Mouse (Mus musculus): Measurements from ENCODE around the gene Orm3.

Gene Orm3

DNA sequence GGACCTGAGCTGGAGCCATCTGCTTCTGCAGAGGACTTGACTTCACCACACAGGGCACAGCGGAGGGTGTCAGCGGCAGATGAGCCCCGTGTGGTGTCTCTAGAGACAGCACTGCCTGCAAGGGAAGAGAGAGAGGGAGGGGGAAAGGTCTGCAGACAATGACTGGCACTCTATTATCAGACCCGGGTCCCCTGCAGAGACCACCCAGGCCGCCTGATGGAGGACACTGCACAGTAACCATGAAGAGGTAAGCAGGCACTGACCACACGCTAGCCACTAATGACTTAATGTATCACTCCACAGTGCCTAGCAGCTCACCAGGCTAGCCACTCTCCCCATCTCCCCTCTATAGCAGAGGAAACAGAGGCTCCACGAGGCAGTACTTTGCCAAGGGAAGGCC is 14.9 kb downstream of the Orm3 start:
- no peak for DNase-seq (ENCODE audit: low spot score)

DNA sequence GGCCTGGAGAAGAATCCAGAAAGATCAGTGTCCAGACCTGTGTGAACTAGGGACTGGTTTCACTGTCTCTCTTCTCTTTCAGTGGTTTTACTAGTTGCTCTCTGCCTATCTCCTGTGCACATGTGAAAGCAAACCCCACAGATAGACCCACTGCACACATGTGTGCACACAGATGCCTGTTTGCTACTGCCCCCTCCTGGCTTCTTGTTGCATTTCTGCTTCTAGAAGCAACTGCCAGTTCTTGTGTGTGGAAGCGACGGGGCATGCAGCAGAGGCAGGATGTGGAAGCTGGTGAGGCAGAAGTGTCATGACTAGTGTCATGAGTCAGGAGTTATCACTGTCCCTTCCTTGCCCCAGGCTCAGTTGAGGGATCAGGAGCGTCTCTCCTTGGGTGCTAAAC is 15.9 kb downstream of the Orm3 start:
- DNase-seq (ENCODE audit: low spot score), result peak; percentile 49

DNA sequence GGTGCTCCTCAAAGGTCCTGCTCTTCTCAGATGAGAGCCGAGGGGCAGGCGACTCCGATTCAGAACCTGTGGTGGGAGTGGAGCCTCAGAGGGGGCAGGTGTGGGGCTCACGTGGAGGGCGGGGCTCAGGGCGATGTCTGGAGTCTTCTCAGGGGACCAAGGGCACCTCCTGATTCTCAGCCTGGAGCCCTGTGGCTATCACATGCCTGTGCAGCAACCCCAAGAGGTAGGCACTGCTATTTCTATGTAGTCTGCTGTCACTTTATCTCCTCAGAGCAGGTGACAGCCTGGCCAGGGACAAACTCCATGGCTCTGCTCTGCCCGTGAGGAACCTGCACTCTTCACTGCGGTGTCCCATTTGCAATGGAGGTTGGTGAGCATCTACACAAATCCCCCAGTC is 17.4 kb downstream of the Orm3 start:
- no peak for DNase-seq (ENCODE audit: low spot score)

DNA sequence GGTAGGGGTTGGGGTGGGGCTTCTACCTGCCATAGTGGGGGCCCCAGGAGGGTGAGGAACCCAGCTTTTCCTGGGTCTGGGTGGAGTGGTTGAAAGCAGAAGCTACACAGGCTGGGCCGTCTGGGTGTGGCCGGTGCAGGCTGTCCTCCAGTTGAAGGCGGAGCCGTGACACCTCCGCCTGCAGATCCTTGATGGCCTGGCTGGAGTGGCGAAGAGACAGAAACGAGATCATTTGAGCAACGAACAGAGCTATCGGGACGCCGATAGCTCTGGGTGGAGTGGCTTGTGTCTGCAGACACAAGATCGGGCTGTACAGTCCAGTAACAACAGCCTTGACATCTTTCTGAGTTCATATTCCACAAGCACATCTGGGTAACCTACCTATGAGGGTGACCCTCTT is 18.4 kb downstream of the Orm3 start:
- no peak for DNase-seq (ENCODE audit: low spot score)

DNA sequence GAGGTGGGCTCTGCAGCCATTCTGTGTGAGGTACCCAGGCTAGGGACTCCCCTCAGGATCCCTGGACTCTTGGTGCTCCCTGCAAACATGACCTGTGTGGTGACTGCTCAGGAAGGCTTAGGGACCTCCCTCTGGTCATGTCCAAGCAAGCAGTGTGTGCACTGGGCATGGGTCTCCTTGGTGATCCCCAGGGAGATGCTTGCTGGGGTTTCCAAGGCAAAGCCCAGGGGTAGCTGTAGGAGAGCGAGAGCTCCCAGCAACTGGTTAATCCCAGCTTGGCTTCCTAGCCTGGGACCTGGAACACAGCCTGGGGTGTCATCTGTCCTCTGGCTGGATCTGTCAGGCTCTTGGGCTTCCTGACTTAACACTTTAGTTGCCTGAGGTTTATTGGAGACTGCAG is 19.4 kb downstream of the Orm3 start:
- DNase-seq (ENCODE audit: low spot score), result peak; percentile 55

DNA sequence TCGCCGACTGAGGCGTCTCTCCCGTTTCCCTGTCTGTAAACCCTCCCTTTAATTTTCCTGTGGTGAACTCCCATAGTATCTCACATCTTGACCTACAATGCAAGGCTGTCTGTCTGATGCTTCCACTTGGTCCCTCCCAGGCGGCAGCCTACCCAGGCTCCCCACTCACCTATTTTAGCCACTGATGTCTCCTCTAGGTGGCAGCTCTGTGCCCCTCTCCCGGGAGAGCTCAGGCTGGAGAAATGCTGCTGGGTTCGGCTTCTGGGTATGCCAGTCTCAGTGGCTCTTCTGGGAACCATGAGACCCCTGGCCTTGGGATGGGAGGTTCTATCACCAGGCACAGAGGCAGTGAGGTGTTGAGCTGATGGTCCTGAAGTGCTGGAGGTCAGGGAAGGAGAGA is 21.5 kb downstream of the Orm3 start:
- DNase-seq (ENCODE audit: low spot score), result no peak

DNA sequence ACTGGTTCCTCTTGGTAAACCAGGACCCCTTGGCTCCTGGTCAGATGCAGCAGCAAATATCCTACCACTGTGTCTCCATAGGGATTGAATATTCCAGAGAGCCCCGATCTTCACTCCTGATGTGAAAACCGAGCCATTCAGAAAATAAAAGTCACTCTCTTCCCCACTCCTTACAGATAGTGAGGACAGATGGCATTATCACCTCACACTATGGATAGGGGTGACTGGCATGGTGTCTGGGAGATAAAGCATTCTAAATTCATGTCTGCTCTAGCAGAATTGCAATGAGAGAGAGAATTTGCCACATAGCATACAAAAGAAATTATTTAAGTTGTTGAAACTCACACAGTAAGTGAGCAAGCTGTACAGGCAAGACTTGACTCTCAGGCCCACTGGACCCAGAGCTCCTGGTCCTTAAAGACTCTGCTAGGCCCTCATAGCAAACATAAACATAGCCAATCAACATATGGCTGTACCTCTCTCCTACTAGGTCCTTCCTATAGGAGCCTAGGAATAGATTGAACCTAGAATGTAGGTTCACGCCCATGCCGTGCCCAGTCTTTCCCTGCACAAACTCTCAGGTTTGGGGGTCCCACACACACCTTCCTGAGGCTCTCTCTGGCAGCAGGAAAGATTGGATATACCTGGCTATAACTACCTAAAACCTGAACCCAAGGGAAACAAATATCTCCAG is 26.9 kb downstream of the Orm3 start:
- no peak for DNase-seq (ENCODE audit: low spot score)

DNA sequence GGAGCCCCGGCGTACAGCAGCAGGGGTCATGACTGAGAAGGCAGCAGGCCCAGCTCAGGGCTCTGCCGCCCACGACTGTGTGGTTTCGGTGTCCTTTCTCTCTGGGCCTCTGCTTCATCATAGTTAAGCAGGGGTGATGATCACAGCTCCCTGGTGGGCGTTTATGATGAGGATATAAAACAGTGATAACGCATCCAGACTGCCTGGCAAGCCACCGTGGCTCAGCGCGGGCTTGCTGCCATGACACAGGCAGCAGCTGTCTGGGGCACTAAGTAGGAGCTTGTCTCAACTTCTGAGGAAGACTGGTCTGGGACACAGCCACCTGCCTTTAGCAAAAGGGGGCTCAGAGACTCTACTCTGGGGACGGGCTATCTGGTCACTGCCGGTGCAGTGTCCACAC is 27.5 kb downstream of the Orm3 start:
- DNase-seq (ENCODE audit: low spot score), result no peak

DNA sequence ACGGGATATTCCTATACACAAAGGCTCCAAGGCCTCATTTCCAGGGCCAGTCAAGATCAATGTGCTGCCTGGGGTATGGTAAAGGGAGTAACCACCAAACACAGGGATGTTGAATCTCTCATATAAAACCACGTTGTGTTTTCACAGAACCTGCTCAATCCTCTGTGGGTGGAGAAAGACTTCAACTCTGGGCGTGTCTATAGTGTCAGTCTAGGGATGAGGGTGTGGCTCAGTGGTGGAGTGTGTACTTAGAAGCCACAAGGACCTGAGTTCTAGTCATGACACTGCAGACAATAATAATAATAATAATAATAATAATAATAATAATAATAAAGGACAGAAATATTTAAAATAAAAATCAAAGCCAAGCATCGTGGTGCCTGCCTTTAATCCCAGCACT is 28.3 kb downstream of the Orm3 start:
- no peak for DNase-seq (ENCODE audit: low spot score)

DNA sequence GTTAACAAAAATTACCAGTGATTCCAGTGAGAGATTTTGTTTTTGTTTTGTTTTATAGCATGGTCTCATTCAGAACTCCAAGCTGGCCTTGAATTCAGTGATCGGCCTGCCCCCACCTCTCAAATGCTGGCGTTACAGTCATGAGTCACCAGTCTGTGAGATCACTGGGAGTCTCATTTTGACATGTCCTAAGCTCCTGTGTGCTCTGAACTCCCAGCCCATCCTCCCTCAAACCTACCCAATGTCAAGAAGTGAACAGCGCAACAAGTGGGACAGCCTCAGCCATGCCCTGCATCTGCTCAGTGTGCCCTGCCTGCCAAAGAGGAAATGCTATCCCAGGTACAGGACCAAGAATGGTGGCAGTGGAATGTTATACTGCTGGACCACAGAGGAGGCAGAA is 29.3 kb downstream of the Orm3 start:
- DNase-seq (ENCODE audit: low spot score), result no peak

DNA sequence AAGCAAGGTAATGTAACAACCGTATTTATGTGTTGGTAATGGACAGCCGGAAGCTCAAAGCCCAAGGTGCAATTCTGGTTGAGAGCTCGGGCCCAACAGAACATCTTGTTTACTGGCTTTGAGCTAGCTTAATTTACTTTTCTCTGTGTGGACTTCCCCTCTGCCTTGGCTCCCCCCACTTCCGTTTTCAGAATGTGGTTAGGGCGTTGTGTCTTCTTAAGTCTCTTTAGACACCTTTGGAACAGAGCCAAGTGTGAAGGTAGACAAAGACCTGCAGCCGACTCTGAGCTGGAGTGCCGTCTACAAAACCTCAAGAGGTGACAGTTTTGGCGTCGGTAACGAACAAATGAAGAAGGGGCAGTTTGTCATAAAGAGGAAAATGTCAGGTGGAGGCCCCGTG is 29.8 kb downstream of the Orm3 start:
- no peak for DNase-seq (ENCODE audit: low spot score)

DNA sequence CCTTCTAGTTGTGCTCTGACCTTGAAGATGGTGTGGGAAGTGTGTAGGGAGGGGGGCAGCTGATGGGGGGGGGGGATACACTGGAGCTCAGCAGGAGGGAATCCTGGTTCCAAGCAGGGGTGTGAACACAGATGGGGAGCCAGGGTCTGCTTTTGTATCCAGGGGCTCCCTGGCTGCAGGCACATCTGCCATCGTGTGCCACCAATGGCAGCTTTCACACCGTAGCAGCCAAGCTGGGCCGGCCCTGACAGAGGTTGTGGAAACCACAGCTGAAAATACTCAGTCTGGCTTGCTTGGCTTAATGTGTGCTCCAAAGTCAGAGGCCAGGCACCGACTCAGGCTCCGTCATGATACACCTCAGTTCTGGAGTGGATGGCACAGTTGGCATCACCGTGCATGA is 32.1 kb downstream of the Orm3 start:
- no peak for DNase-seq (ENCODE audit: low spot score)

DNA sequence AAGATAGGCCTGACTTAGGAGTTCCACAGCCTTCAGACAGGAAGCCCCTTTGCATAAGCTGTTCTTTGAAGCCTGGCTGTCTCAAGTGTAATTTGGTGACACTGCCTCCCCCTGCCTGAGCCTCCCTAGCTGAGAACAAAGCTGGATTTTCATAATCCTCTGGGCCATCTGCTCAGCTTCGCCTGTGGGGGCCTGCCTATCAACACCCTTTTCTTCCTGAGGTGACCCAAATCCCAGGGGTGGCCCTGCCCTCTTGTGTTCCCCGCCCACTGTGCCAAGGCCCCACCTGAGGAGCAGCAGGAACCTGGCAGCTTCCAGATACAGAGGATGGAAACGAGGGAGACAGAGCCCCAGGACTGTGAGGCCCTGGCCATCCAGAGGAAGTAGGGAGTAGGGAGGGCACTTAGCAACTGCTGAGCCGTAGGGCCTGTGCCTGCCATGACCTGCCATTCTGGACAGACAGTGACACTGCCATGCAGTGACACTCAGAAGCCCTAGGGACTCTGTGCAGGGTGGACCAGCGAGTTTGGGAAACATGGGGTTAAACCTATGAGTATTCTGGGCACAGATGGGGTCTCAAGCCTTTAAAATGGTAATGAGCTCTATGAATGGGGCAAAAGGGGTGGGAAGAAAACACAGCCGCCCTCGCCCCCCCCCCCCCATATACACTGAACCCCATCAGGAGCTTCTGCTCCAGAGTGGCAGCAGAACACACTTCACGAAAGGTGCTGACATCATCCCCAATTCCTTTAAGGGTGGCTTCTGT is 33.3 kb downstream of the Orm3 start:
- DNase-seq (ENCODE audit: low spot score), result no peak

DNA sequence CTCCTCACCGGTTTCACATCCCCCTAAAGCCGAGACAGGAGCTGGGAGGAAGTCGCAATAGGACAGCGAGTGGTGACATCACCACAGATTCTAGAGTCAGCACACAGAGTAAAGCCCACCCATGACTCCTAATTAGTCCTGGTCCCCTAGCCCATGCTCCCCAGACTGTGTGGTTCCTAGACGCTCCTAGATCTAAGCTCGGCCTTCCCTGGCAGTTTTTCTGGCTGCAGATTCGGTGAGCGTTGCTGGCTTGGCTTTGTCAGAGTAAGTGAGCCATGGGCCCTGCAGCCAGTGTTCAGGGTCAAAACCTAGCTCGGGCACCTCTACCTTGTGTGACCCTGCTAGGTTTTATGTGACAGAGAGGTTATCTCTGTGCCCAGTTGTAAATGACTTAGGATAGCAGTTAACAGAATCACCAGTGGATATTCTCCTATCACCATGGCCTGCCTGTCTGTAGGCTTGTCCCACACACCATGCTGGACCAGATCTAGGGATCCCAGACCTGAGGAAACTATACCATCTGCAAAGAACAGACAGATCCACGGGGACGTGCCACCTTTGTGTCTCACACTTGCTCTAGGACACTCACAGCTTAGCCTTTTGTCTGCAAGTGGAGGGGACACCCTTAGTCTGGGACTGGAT is 34.0 kb downstream of the Orm3 start:
- DNase-seq (ENCODE audit: low spot score), result no peak

DNA sequence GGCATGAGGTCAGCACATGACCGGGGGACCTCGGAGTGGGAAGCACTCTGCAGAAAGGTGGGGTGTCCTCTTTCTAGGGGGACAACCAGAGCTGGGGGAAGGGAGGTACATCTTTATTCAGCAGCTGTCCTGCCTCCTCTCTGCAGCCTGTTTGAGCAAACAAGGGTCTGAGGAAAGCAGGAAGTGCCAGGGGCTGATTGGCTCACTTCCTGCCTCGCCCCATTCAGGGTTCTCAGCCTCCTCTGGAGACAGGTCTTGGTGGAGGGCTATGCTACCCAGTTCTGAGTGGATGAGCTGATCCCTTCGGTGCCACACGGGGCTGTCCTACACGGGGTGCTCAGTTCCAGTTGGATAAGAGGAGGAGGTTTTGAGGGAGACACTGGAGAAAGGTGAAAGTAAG is 35.4 kb downstream of the Orm3 start:
- DNase-seq (ENCODE audit: low spot score), result no peak

DNA sequence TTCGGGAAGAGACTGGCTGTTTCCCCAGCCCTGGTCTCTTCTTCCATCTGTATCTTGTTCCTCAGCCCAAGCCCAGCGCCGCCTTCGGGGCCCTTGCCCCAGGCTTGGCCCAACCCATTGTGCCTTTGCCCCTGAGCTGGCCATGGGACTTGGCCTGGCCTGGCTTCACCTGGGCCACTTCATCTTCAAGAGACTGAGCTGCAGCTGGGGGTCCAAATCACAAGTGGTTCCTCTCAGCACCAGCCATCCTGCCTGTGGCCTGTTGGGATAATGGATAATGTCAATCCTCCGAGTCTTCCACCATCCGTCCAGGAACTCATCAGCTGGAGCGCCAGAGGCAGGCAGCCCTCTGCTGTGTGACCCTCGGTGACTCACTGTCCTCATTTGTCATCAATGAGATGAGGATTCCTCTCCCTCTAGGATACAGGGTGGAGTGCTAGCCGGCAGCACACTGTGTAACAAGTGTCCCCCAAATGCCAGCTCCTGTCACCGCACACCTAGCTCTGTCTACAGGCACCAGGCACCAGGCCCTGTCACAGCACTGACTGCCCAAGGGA is 42.1 kb downstream of the Orm3 start:
- DNase-seq (ENCODE audit: low spot score), result no peak

DNA sequence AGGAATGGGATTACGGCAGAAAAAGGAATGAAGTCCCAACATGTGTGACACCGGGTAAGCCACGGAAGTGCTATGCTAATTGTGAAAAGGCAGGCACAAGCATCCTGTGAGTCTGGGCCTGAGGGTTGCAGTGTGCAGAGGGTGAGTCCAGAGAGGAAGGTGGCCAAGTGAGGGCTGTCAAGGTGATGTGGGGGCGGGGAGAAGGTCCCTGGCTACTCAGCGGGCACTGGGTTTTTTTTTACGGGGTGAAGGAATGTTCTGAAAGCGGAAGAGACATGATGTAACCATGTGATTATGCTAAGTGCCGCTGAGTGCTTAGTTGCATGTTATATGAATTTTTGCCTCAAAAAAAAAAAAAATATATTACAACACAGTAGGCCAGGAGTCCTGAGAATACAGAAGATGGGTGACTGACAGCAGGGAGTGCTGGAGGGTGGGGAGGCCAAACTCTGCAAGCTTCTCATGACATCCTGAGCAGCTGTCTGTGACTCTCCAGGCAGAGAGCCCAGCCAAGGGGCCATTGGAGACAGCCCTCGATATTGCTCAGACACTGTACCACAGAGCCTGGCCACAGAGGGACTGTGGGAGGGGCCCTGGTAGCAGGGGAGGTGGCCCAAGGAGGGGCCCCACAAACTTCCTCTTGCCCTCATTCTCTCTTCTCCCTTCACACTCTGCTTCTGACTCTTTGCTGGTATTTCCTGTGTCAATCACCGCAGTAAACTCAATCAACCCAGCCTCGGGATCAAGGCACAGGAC is 43.1 kb downstream of the Orm3 start:
- peak; percentile 28 for DNase-seq (ENCODE audit: low spot score)

DNA sequence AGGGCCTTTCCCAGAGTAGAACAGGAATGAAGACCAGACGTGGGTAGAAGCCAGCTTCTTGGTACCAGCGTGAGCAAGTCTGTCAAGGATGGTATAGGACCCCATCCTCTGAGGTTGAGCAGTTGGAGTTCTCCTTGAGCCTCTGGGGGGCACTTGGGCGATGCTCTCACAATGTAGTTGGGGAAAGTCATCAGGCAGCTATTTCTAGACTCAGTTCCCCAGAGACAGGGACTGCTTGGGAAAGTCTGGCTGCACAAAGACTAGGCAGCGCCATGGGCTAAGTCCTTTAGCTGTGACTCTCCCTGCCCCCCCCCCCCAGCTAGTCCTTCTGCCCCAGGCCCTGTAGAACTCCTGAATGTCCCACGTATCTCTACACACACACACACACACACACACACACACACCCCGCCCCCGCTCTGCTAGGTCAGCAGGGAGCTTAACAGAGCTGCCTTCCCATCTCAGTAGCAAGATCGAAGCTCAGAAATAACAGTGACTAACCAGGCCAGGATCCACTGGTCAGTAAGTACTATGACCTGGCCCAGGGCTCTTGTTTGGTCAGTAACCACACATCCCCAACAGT is 43.8 kb downstream of the Orm3 start:
- peak; percentile 45 for DNase-seq (ENCODE audit: low spot score)

DNA sequence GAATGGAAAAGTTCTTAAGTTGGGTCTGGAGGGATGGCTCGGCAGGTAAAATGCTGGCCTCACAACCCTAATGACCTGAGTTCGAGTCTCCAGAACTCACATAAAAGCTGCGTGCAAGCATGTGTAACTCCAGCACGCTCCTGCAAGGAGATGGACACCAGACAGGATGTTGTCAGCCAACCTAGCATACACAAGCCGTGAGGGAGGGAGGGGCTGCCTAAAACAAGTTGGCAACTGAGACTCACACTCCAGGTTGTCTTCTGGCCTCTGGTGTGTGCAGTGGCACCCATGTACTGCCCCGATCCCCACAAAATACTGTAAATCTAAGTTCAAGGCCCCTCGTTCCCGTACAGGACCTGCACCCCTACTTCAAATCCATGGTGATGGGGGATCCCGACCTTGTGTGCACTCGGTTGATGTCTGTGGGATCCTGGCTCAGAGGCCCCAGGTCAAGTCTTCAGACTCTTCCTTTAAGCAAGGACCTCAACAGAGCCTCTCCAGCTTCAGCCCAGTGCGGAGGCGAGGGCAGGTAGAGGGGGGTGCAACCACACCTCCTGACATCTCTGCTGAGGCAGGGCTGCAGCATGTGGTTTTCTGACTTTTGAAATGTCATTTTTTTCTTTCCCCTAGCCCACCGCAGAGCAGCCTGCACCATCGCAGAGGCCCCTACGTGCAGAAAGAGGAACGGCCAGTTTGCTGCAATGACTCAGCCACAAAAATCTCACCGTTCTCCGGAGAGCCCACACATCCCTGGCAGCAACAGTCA is 44.8 kb downstream of the Orm3 start:
- no peak for DNase-seq (ENCODE audit: low spot score)

DNA sequence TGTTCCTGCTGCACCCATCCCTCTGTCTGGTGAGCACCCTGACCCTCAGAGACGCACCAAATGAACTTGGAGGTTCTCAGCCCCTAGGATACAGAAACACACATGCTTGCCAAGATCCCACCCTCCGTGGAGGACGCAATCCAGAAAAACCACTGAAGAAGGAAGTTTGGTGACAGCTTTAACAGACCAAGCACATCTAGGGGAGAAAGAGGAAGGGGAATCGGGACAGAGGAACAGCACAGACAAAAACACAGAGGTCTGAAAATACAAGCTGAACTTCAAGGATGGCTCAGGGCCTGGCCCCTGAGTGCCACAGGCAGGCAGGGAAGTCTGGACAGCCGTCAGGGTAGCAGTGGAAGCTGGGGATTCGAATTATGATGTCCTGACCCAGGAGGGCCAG is 45.7 kb downstream of the Orm3 start:
- DNase-seq (ENCODE audit: low spot score), result no peak

DNA sequence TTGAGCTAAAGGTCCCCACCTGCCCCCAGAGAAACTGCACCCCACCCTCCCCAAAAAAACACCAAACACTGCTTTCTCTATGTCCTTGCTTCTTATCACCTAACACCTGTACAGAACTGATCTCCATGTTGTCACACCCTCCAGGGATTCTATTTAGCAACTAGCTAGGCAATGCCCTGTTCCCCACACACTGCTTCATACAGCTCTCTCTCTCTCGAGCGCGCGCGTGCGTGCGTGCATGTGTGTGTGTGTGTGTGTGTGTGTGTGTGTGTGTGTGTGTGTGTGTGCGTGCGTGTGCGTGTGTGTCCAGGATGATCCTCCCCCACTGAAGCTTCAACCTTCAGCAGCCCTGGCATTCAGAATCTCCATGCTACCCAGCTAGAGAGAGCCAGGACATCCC is 46.1 kb downstream of the Orm3 start:
- DNase-seq (ENCODE audit: low spot score), result no peak
